Mouse (Mus musculus): ENCODE measurements around the gene Rere. TPM values are rescaled to one million over a fixed set of nuclear protein-coding genes. Genes with fewer than 3 reads are reported as not detected.

Rere gene
- polyA plus RNA-seq, 2 experiments: 4.8 to 5.1 TPM

GRCm38 (mm10) chr4:150361986-150362691 is 80.7 kb downstream of the Rere start:
- Histone ChIP-seq H3K9me3 (ENCODE audit: control insufficient read depth, low read length) (no peaks in the 10 kb centered on the region), H3K4me1 (replicated peaks; ENCODE audit: control insufficient read depth in 2 of 2, insufficient read depth in 2 of 2, low read length in 1 of 2) (peaks cover 5 to 16% of the 10 kb centered on the region in 2 experiments; a peak in 2 of 4 replicates), H3K27ac (no peak overlapping the region), H3K4me2 (ENCODE audit: low read depth) (peak overlapping the region; percentile 34), H3K9ac (replicated peaks) (no peak overlapping the region), H3K36me3 (replicated peaks; ENCODE audit: control insufficient read depth, insufficient read depth, low read depth) (no peaks in the 10 kb centered on the region), H3K27me3 (ENCODE audit: control insufficient read depth, insufficient read depth, low read length) (no peaks in the 10 kb centered on the region), H3K4me3 (ENCODE audit: insufficient read depth in 1 of 2, low read depth in 2 of 2, low read length in 2 of 2) (no peak overlapping the region)
- no peak for TF ChIP-seq CTCF (IDR thresholded peaks at IDR 0.05; ENCODE audit: low read depth)
- TF ChIP-seq EP300 (IDR thresholded peaks at IDR 0.05; ENCODE audit: low read depth): no peak
- WGBS (ENCODE audit: insufficient replicate concordance): 25% methylated on average over 8 of the region's 8 CpGs
- DNase-seq (ENCODE audit: low read depth in 3 of 3, low spot score in 3 of 3) (no peak), ATAC-seq (ENCODE audit: insufficient read depth) (no peak)

- Histone ChIP-seq H3K9me3 (ENCODE audit: control insufficient read depth, low read length) (no peaks in the 10 kb centered on the region), H3K27ac (no peak overlapping the region), H3K9ac (replicated peaks) (no peak overlapping the region), H3K4me2 (ENCODE audit: low read depth) (no peak overlapping the region), H3K27me3 (ENCODE audit: control insufficient read depth, insufficient read depth, low read length) (no peaks in the 10 kb centered on the region), H3K4me3 (ENCODE audit: insufficient read depth in 1 of 2, low read depth in 2 of 2, low read length in 2 of 2) (no peak overlapping the region), H3K4me1 (replicated peaks; ENCODE audit: control insufficient read depth in 2 of 2, insufficient read depth in 2 of 2, low read length in 1 of 2) (peaks cover 5 to 16% of the 10 kb centered on the region in 2 experiments; a peak in 2 of 4 replicates), H3K36me3 (replicated peaks; ENCODE audit: control insufficient read depth, insufficient read depth, low read depth) (no peaks in the 10 kb centered on the region)
- TF ChIP-seq EP300 (IDR thresholded peaks at IDR 0.05; ENCODE audit: low read depth): no peak
- TF ChIP-seq CTCF (IDR thresholded peaks at IDR 0.05; ENCODE audit: low read depth): no peak
- ATAC-seq (ENCODE audit: insufficient read depth): no peak
- WGBS (ENCODE audit: insufficient replicate concordance): 56% methylated on average over 5 of the region's 5 CpGs
- DNase-seq (ENCODE audit: low read depth in 3 of 3, low spot score in 3 of 3): no peak
These were observed 81.4 kb downstream of the Rere start for GRCm38 (mm10) chr4:150362858-150363257.

GRCm38 (mm10) chr4:150364786-150365185 is 83.3 kb downstream of the Rere start:
- ATAC-seq (ENCODE audit: insufficient read depth) (no peak), DNase-seq (ENCODE audit: low read depth in 3 of 3, low spot score in 3 of 3) (no peak)
- Histone ChIP-seq H3K27ac (no peak overlapping the region), H3K4me3 (ENCODE audit: insufficient read depth in 1 of 2, low read depth in 2 of 2, low read length in 2 of 2) (no peak overlapping the region), H3K27me3 (ENCODE audit: control insufficient read depth, insufficient read depth, low read length) (no peaks in the 10 kb centered on the region), H3K36me3 (replicated peaks; ENCODE audit: control insufficient read depth, insufficient read depth, low read depth) (no peaks in the 10 kb centered on the region), H3K4me2 (ENCODE audit: low read depth) (no peak overlapping the region), H3K4me1 (replicated peaks; ENCODE audit: control insufficient read depth in 2 of 2, insufficient read depth in 2 of 2, low read length in 1 of 2) (peaks cover 5 to 16% of the 10 kb centered on the region in 2 experiments; a peak in 2 of 4 replicates), H3K9ac (replicated peaks) (no peak overlapping the region), H3K9me3 (ENCODE audit: control insufficient read depth, low read length) (no peaks in the 10 kb centered on the region)
- TF ChIP-seq EP300 (IDR thresholded peaks at IDR 0.05; ENCODE audit: low read depth) (no peak), CTCF (IDR thresholded peaks at IDR 0.05; ENCODE audit: low read depth) (no peak)
- WGBS (ENCODE audit: insufficient replicate concordance): 77% methylated on average over 2 of the region's 2 CpGs

- TF ChIP-seq EP300 (IDR thresholded peaks at IDR 0.05; ENCODE audit: low read depth): no peak
- TF ChIP-seq CTCF (IDR thresholded peaks at IDR 0.05; ENCODE audit: low read depth): peak; percentile 58
- H3K27me3 ChIP-seq (ENCODE audit: control insufficient read depth, insufficient read depth, low read length): no peaks in the 10 kb centered on the region
- no peak overlapping the region for H3K4me3 ChIP-seq (ENCODE audit: insufficient read depth in 1 of 2, low read depth in 2 of 2, low read length in 2 of 2)
- no peak overlapping the region for H3K27ac ChIP-seq
- peak; percentile 64 for ATAC-seq (ENCODE audit: insufficient read depth)
- H3K9ac ChIP-seq (replicated peaks): no peak overlapping the region
- DNase-seq (ENCODE audit: low read depth in 3 of 3, low spot score in 3 of 3): peak; percentile 41 to 44 (median 44)
- H3K4me1 ChIP-seq (replicated peaks; ENCODE audit: control insufficient read depth in 2 of 2, insufficient read depth in 2 of 2, low read length in 1 of 2): peaks cover 5 to 18% of the 10 kb centered on the region in 2 experiments; a peak in 2 of 4 replicates
- no peaks in the 10 kb centered on the region for H3K9me3 ChIP-seq (ENCODE audit: control insufficient read depth, low read length)
- no peaks in the 10 kb centered on the region for H3K36me3 ChIP-seq (replicated peaks; ENCODE audit: control insufficient read depth, insufficient read depth, low read depth)
- no peak overlapping the region for H3K4me2 ChIP-seq (ENCODE audit: low read depth)
- WGBS (ENCODE audit: insufficient replicate concordance): 21% methylated on average over 6 of the region's 6 CpGs
These were observed 85.2 kb downstream of the Rere start for GRCm38 (mm10) chr4:150366510-150367208.

Data from liver, embryonic 14.5 days (tissue).